Mouse (Mus musculus): Measurements from ENCODE around the gene Acap2. TPM values are rescaled to one million over a fixed set of nuclear protein-coding genes. Genes with fewer than 3 reads are reported as not detected.

The Acap2 gene
- total and polyA plus RNA-seq, 3 experiments, result 31.5 to 47.4 (median 36.9) TPM

- dilution Hi-C loops (cut with MboI; ENCODE audit: extremely low pct_ligation_motif_present, extremely low pct_unique_long_range_greater_than_20kb, low sequenced_read_pairs) (no loop called here), in situ Hi-C loops (cut with MboI; ENCODE audit: low pct_ligation_motif_present, low pct_unique_long_range_greater_than_20kb, low sequenced_read_pairs) (no loop called here)
- no peak overlapping the region for H3K9ac ChIP-seq (ENCODE audit: insufficient read depth, low read depth)
- no peaks in the 10 kb centered on the region for H3K27me3 ChIP-seq (replicated peaks)
- H3K4me2 ChIP-seq (ENCODE audit: insufficient read depth, low read depth, poor library complexity, severe bottlenecking), result no peak overlapping the region
- H3K4me3 ChIP-seq (replicated peaks in 1 of 3; ENCODE audit: low read depth in 2 of 3, low read length in 2 of 3, poor library complexity in 1 of 3), result no peak overlapping the region
- TF ChIP-seq ETS1 (conservative IDR thresholded peaks at IDR 0.05; ENCODE audit: low read depth, low read length), result no peak
- no peak for TF ChIP-seq MXI1 (IDR thresholded peaks at IDR 0.05; ENCODE audit: low read depth, low read length)
- TF ChIP-seq KAT2A (IDR thresholded peaks at IDR 0.05; ENCODE audit: insufficient replicate concordance, low read length), result no peak
- TF ChIP-seq TBP (conservative IDR thresholded peaks at IDR 0.05; ENCODE audit: low read depth, low read length), result no peak
- TF ChIP-seq USF2 (conservative IDR thresholded peaks at IDR 0.05; ENCODE audit: low read depth, low read length), result no peak
- no peak for TF ChIP-seq HCFC1 (IDR thresholded peaks at IDR 0.05; ENCODE audit: low read depth, low read length)
- TF ChIP-seq TCF12 (IDR thresholded peaks at IDR 0.05; ENCODE audit: low read depth, low read length), result no peak
- no peak for TF ChIP-seq CHD2 (IDR thresholded peaks at IDR 0.05; ENCODE audit: low read length)
- no peak for TF ChIP-seq GABPA (IDR thresholded peaks at IDR 0.05; ENCODE audit: insufficient replicate concordance, low read depth, low read length)
- no peak for DNase-seq (ENCODE audit: extremely low read depth)
- no peak overlapping the region for H3K27ac ChIP-seq (ENCODE audit: insufficient read depth, low read depth)
- H3K9me3 ChIP-seq (replicated peaks; ENCODE audit: low read length), result peaks cover 7% of the 10 kb centered on the region
- H3K79me2 ChIP-seq (replicated peaks; ENCODE audit: control insufficient read depth, extremely low read depth, insufficient read depth, poor library complexity, severe bottlenecking), result peaks cover 10% of the 10 kb centered on the region
- H3K4me1 ChIP-seq (ENCODE audit: control insufficient read depth in 1 of 2, insufficient read depth in 2 of 2), result peaks cover 3 to 25% of the 10 kb centered on the region in 2 experiments; a peak in 3 of 4 replicates
- H3K36me3 ChIP-seq (replicated peaks in 1 of 2; ENCODE audit: control insufficient read depth in 1 of 2, insufficient read depth in 1 of 2, low read length in 1 of 2), result peaks cover 0 to 23% of the 10 kb centered on the region in 2 experiments
These were observed 33.1 kb downstream of the Acap2 start for GRCm38 (mm10) chr16:31167934-31168333.

GRCm38 (mm10) chr16:31167017-31167887, 33.8 kb downstream of the Acap2 start:
- TF ChIP-seq ETS1 (conservative IDR thresholded peaks at IDR 0.05; ENCODE audit: low read depth, low read length), result no peak
- TF ChIP-seq IRF4 (IDR thresholded peaks at IDR 0.05; ENCODE audit: low read depth, low read length), result no peak
- no peak for TF ChIP-seq GABPA (IDR thresholded peaks at IDR 0.05; ENCODE audit: insufficient replicate concordance, low read depth, low read length)
- TF ChIP-seq BHLHE40 (IDR thresholded peaks at IDR 0.05; ENCODE audit: low read depth, low read length), result no peak
- TF ChIP-seq POLR2A (IDR thresholded peaks at IDR 0.05; ENCODE audit: low read depth, low read length), result no peak
- TF ChIP-seq EP300 (IDR thresholded peaks at IDR 0.05; ENCODE audit: low read length), result no peak
- TF ChIP-seq CHD2 (IDR thresholded peaks at IDR 0.05; ENCODE audit: low read length), result no peak
- TF ChIP-seq RAD21 (IDR thresholded peaks at IDR 0.05; ENCODE audit: low read depth, low read length), result no peak
- TF ChIP-seq ZNF384 (IDR thresholded peaks at IDR 0.05; ENCODE audit: low read depth, low read length), result no peak
- TF ChIP-seq JUND (conservative IDR thresholded peaks at IDR 0.05; ENCODE audit: low read depth, low read length), result no peak
- TF ChIP-seq POLR2AphosphoS2 (IDR thresholded peaks at IDR 0.05; ENCODE audit: low read depth, low read length), result no peak
- no peak for TF ChIP-seq ZC3H11A (IDR thresholded peaks at IDR 0.05; ENCODE audit: low read depth, low read length)
- TF ChIP-seq MAFK (IDR thresholded peaks at IDR 0.05; ENCODE audit: insufficient replicate concordance, low read length), result no peak
- no peak for TF ChIP-seq MYC (IDR thresholded peaks at IDR 0.05; ENCODE audit: low read depth, low read length)
- TF ChIP-seq MXI1 (IDR thresholded peaks at IDR 0.05; ENCODE audit: low read depth, low read length), result no peak
- peaks cover 10% of the 10 kb centered on the region for H3K79me2 ChIP-seq (replicated peaks; ENCODE audit: control insufficient read depth, extremely low read depth, insufficient read depth, poor library complexity, severe bottlenecking)
- H3K27me3 ChIP-seq (replicated peaks), result no peaks in the 10 kb centered on the region
- peaks cover 7% of the 10 kb centered on the region for H3K9me3 ChIP-seq (replicated peaks; ENCODE audit: low read length)
- H3K27ac ChIP-seq (ENCODE audit: insufficient read depth, low read depth), result no peak overlapping the region
- in situ Hi-C loops (cut with MboI; ENCODE audit: low pct_ligation_motif_present, low pct_unique_long_range_greater_than_20kb, low sequenced_read_pairs) (no loop called here), dilution Hi-C loops (cut with MboI; ENCODE audit: extremely low pct_ligation_motif_present, extremely low pct_unique_long_range_greater_than_20kb, low sequenced_read_pairs) (no loop called here)
- no peak for DNase-seq (ENCODE audit: extremely low read depth)
- H3K36me3 ChIP-seq (replicated peaks in 1 of 2; ENCODE audit: control insufficient read depth in 1 of 2, insufficient read depth in 1 of 2, low read length in 1 of 2), result peaks cover 0 to 18% of the 10 kb centered on the region in 2 experiments
- H3K4me1 ChIP-seq (ENCODE audit: control insufficient read depth in 1 of 2, insufficient read depth in 2 of 2), result peaks cover 3 to 25% of the 10 kb centered on the region in 2 experiments; a peak in 3 of 4 replicates
- no peak overlapping the region for H3K4me3 ChIP-seq (replicated peaks in 1 of 3; ENCODE audit: low read depth in 2 of 3, low read length in 2 of 3, poor library complexity in 1 of 3)
- no peak overlapping the region for H3K9ac ChIP-seq (ENCODE audit: insufficient read depth, low read depth)
- no peak overlapping the region for H3K4me2 ChIP-seq (ENCODE audit: insufficient read depth, low read depth, poor library complexity, severe bottlenecking)

All from CH12.LX (cell line).